Mouse (Mus musculus) 3T3-L1 (cell line): ENCODE data around the gene Gm48551.

ENCODE experiments used
- DNase-seq: peaks from one replicate; pipeline ENCODE4 v3.0.0-alpha.2; 2015; ENCODE audit warnings: low read depth, low spot score

Gm48551 gene

DNA sequence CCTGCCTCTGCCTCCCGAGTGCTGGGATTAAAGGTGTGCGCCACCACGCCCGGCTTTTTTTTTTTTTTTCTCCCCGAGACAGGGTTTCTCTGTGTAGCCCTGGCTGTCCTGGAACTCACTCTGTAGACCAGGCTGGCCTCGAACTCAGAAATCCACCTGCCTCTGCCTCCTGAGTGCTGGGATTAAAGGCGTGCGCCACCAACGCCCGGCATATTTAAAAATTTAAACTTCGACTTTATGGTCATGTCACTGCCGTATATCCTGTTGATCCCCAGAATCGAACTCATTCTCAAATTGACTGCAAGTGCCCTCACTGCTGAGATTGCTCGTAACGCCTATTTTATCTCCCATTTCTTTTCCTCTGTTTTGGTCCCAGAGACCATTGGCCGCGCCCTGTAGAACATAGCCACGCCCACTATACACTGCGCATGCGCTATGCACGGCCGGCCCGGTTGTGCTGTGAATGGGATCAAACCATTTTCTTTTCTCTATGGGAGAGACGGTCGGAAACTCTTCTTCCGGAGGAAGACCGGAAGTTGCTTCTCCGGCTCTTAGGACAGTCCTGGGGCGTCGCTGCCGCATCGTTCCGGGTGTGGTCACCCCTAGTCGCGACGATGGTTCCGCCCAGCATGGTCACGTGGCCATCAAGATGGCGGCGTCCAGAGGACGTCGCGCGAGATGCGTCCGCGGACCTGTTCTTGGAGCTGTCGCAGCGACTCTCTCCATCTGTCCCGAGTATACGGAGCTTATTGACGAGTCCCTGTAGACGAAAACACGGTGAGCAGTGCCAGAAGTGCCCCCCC, at the start of gene Gm48551, which contains the start of gene Dohh:
Gene Gm48551, plus strand, starts transcription at position 665 of the 803 bp plus-strand sequence.
Gene Dohh, plus strand, starts transcription at position 627 of the 803 bp plus-strand sequence.
- peak; percentile 99 for DNase-seq

DNA sequence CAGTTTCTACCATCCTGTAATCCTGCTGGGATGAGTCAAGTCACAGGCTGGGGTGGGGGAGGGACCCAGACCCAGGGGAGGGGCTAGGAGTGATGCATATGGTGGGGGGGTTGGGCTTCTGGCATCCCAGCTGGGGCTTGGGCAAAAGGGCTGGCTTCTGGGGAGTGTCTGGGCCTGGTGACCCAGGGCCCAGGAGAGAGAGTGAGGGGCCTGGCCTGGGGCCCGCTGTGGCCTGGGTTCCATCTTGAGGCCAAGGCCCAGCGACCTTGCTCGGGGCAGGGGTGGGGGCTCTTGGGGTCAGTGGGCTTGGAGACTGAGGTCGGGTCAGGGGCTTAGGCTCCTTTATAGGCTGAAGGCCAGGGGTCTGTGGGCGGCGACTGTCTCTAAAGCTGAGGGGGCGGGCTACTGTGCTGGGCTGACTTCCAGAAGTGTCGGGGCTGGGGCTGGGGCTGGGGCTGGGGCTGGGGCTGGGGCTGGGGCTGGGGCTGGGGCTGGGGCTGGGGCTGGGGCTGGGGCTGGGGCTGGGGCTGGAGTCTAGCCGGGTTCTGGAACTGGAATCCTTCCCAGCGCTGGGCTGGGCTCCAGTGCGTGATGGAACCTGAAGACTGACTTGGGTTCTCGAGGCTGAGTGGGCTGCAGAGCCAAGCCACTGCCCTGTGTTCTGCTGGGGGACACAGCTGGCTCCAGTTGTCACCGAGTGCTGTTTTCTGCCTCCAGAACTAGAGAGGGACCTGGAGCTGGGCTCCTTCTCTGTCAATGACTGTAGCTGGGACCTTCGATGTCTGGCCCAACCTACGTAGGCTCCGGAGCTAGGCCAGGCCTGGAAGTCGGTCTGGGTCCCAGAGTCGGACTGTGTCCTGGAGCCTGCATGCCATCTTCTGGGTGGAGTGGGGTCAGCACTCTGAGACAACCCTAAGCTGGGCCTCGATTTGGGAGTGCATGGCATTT, 48.6 kb upstream of the Gm48551 start:
- DNase-seq, result no peak

DNA sequence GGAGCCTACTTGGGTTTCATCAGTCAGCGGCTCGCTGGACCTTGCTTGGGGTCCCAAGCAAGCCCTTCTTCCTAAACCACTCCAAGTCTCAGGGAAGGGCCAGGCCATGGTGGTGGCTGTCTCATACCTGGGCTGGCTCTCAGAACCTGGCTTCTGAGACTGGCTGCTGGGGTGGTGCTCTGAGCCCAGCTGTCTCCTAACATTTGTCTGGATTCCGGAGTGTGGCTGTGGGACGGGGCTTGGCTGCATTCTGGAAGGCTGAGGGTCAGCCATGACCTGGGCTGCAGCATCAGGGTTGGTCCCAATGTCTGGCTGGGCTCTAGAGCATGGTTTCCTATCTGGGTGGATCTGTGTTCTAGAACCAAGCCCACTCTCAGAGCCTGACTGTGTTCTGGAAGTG, 47.7 kb upstream of the Gm48551 start:
- DNase-seq, result no peak

DNA sequence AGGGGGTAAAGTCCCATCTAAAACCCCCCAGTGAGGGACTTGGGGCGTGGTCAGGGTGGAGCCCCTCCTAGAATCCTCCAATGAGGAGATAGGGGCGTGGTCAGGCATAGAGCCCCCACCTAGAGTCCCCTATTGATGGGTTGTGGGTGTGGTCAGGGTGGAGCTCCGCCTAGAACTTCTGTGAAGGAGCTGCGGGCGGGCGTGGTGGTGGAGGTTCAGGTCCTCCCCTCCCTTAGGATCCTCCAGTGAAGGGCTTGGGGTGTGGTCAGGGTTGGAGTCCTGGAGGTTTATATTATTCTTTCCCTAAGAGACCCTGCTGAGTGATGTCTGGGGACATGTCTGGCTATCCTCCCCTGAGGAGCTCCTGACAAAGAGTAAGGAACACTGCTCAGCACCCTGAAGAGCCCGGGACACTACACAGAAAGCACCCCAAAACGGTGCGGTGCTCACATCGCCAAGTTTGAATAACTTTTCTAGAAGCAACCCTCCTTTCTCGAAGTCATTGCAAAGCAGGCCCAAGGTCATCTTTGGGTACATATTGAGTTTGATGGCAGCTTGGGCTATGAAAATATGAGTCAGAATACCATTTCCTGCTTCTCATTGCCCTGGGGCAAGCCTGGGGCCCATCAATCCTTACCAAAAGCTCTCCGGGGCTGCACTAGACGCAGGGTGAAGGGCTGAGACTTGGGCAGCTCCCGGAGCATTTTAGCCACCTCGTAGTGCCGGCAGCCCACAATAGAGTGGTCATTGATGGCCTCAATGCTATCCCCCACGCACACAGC, 43.5 kb upstream of the Gm48551 start:
- peak; percentile 65 for DNase-seq

DNA sequence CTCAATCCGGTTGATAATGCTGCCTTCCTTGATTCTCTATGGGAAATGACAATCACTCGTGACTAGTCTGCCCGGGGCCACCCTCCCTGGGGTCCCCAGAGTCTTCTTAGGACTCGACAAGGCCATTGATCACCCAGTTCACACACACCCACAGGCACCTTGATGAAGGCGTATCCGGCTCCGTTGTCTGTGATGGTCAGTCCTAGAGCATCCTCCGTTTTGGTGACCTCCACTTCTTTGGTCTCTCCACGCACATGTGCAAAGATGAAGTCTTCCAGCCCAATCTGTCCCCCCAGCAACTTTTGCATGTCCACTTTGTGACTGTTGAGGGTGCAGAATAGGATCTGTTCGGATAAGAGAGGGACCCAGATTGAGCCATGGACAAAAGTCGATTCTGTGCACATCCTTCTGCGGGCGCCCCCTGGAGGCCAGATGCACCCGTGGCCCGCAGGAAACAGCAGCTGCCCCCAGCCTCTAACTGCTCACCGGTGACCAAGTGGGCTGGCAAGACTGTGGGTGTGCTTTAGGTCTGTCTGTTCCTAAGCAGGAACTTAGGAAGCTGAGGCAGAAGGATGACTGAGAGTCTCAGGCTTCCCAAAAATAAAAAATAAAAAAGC, 42.8 kb upstream of the Gm48551 start:
- peak; percentile 69 for DNase-seq

DNA sequence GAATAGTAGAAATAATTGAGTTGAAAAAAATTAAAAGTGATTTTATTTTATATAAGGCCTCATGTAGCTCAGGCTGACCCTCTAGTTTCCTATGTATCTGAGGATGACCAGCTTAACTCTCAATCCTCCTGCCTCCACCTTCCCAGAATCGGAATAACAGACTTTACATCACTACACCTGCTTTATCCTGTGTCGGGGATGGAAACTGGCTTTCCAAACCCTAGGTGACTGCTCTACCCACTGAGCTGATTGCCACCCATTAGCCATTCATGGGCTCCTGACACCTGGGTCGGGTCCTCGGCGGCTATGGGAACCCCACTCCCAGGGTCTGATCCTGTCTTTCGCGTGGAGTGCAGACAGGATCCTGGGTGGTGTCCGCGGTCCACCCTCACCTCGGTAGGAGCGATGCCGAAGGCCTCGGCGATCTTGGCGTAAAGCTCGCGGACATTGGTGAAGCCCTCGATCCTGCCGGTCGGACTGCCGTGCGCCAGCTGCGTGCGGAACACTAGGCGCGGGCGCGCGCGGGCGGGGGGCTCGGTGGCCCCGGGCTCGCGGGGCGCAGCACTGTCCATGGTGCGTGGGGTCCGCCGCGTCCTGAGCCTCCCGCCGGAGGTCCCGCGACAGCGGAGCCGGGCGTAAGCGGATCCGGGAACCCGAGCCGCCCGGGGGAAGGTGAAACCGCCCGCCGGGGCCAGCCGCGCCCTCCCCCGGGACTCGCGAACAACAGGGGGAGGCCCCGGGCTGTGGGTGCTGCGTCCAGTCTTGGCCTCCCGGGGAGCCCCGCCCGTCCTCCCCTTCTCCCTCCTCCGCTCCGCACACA, 41.4 kb upstream of the Gm48551 start, which contains the start of gene Gipc3:
Gene Gipc3, minus strand, starts transcription at position 581 of the 820 bp plus-strand sequence.
- DNase-seq, result no peak

DNA sequence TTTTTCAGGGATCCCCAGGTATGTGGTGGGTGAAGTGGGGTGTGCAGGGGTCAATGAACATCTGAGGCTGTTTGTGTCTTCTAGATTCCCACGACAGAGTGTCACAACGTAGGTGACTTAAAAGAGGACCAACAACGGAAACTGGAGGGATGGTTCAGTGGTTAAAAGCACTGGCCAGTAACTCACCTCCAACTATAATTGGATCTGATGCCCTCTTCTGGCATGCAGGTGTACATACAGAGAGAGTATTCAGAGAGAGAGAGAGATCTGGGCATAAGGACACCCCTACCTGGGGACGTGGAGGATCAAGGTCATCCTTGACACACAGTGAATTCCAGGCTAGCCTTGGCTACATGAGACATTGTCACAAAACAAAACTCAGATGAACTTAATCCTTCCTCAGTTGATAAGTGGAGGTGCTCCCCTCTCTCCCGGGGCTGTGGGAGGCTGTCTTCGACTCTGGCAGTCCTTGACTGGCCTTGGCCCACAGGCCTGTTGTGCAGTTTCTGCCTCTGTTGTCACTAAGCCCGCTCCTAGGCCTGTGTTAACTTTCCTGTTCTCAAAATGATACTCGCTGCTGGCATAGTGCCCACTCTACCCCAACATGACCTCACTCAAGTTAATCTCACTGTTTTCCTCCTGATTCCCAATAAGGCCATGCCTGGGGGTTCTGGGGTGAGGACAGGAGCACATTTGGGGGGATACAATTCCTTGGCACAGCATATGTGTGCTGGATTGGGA, 39.7 kb upstream of the Gm48551 start:
- DNase-seq, result no peak

DNA sequence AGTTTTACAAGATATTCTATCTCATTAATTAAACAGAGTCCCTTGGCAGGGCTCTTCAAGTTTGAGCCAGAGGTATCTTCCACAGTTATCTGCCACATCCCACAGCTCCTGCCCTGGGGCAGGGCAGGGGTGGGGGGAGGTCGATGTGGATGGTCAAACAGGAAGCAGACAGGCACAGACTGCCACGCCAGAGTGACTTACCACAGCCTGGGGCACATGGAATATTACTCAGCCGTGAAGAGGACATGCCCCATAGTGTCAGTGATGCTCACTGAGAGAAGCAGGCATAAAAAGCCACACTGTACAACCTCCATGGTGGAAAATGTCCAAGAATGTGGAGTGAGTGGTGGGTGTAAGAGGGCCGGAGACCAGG, 39.1 kb upstream of the Gm48551 start:
- DNase-seq, result no peak

DNA sequence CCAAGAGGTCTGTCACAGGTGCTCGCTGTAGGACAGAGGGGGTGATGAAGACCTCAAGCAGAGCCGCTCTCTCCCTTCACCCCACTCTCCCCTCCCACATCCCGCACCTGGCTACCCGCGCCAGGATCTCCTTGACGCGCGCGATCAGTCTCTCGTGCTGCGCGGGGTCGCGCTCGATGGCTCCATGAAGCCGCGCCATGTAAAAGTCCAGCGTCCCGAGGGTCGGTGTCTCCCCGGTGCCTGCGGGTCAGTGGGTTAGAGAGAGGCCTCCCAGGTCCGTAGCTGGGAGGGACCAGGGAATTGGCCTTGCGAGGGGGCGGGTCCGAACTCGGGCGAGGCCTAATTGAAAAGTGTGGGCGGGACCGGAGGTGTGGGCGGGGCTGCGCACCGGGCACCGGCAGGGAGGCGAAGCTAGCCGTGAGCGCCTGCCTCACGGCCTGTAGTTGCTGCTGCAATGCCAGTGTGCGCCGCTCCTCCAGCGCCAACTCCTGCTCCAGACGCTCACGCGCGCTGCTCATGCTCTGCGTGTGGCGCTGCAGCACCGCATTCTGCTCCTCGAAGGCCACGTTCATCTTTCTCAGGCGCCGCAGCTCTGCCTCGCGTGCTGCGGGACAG, 37.7 kb upstream of the Gm48551 start:
- DNase-seq, result no peak

DNA sequence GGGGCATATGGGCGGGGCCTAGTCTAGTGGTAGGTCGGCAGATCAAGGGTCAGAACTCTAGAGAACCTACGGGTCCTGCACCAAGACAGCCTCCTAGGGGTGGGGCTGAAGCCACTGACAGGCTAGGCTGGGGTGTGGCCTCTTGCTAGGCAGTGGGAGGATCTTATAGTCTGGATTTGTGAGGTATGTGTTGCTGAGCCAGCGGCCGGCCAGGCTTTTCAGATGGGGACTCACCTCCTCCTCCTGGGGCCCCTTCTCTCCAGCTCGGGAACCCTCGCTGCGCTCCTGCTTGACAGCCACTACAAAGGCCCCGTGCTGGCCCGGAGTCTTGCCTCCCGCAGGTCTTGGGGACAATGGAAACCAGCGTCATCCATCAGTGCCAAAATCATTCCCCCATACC, 35.1 kb upstream of the Gm48551 start:
- peak; percentile 86 for DNase-seq

DNA sequence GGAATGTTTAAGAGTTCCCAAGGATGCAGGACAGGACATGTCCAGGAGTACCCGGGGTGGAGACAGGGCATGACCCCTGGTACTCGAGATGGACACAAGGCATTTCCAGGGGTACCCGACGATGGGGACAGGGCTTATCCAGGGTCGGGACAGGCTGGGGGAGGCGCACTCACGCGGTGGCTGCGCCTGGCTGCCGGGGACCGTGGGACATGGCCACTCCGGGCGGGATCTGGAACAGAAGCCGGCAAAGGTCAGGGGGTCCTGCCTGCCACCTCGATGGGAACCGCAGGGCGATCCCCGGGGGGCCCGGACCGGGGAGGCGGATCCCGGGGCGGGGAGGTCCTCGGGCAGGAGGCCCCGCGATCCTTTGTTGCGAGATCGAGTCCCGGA, 34.3 kb upstream of the Gm48551 start:
- DNase-seq, result peak; percentile 28

DNA sequence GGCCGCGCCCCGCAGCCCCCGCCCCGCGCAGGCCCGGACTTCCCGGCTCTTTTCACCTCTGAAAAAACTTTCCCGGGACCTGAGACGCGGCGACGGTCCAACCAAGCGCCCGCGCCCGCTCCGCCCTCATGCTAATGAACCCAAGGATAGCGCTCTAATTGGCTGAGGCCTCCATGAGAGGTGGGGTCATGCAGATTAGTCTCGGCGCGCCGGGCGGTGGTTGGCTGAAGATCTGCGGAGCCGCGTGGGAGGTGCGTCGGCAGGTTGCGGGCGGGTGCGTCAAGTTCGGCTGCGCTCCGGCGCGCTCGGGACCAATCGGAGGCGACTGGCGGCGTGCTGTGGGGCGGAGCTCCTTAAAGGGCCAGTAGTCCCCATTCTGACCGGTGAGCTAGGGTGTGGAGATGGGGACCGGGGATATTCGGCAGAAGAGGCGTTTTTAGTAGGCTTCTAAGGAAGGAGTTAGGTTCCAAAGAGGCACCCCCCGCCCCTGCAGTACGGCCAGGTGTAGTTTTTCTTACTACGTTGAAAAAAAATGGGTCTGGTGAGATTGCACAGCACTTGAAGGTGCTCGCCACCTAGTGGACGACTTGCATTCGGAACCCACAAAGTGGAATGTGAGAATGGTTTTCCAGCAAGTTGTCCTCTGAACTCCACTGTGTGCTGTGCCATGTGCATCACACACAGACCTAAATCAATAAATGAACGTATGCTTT, 33.8 kb upstream of the Gm48551 start, which contains the start of gene Hmg20b:
Gene Hmg20b, minus strand, starts transcription at position 130 of the 713 bp plus-strand sequence.
- peak; percentile 98 for DNase-seq

DNA sequence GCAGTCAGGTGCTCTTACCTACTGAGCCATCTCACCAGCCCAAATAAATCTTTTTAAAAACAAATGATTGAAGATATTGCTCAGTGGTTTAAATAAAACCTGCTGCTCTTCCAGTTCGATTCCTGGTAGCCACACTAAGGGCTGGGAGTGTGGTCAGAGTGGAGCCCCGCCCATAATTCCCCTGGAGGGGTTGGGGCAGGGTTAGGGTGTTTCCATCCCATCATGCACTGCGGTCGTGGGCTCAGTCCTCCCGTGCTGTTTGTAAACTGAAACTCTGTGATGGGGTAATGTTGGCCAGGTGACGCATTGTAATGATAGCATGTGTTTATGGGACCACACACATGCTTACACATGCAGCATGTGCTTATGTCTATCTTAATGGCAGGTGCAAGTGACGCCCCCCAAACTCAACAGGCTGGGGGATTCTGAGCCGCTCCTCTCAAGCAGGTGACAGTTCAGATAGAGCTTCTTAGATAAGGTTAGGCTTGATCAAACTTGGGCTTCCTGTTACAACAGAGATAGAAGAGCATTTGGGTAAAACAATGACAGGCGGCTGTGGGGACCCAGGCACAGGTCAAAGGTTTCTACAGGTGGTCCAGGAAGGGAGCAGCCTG, 32.5 kb upstream of the Gm48551 start:
- no peak for DNase-seq

DNA sequence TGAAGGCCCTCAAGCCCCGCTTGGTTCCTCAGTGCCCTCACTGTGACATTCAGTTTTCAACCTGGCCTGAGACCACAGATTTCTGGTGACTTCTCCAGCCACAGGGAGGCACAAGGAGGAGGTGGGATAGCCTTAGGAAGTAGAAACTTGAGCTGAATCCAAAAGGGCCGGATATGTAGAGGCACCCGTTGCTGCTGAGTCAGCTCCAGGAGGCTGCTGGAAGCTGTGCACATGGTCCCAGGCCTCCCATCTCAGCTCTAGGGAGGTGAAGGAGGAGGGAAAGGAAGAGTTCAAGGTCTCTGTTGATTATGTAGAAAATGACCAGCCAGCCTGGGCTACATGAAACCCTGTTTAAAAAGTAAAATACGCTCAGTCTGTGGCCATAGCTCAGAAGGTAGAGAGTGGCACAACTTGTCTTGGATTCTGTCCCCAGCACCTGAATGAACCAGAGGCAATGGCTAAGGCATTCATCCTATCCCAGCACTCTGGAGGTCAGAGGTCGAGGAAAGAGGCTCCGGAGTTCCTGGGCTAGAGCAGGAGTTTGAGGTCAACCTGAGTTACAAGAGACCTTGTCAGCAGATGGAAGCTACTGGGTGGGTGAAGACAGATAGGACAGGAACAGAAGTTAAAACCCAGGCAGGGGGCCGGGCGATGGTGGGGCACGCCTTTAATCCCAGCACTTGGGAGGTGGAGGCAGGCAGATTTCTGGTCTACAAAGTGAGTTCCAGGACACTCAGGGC, 29.4 kb upstream of the Gm48551 start:
- peak; percentile 84 for DNase-seq

DNA sequence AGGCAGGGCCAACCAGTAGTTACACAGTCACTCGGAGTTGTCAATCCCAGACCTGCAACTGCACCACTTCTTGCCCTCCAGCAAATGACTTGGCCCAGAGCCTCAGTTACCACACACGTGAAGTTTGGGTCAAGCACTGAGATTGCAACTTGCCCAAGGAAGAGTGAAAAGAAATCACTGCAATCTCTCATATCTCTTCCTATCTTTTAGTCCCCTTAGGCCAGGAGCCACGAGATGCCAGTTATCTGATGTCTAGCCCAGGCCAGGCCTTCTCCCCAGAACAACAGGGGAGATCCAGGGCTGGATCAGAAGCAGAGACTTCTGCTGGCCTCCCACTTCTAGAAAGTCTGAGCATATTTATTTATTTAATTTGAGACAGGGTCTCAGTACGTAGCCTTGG, 28.7 kb upstream of the Gm48551 start:
- no peak for DNase-seq

DNA sequence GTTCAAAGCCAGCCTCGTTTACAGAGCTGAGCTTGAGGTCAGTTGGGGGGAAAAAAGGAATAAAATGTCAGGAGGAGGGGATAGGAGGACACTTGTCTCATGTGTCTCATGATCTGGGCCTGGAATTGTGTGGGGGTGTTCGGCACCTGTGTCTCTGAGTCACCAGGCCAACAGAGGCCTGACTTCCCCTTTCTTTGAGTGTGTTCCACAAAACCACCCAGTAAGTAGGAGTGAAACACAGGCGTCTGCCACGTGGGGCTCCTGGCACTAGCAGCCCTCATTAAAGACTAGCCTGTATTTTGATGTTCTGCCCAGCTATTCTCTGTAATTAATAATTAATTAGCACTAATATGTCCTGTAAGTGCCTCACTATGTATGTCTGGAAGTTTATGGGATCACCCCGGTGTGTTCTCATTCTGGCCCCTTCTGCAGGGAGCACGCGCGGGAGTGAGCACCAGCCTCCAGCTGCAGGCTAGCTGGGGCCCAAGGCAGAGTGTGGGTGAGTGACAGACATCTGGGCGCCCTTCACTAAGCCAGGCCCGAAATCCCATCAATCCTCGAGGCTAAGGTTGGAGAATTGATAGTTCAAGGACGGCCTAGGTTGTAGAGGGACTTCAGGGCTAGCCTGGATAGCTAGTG, 27.8 kb upstream of the Gm48551 start:
- no peak for DNase-seq
